ENCODE assay signal across 27 mouse cellular contexts in genomic region chr4:140463296-140463695, GRCm38 (mm10).
DNase-seq lines count a peak whose midpoint lies in the region; ATAC-seq and TF ChIP-seq lines count a peak whose summit lies in the region.
"Had no signal": no experiment of that assay in that cellular context is flagged by ENCODE, and none has a peak within 500 bp of the region (broad histone marks: within the 10 kb centered on the region; RNA-seq: fewer than 3 reads in every experiment).

No protein-coding gene starts in this region.

- no peak overlapping the region for H3K4me3 ChIP-seq in forebrain, embryonic 11.5 days (ENCODE audit: low read depth, low read length)
- H3K4me3 ChIP-seq in forebrain, embryonic 10.5 days = no peak overlapping the region
- H3K4me3 ChIP-seq in midbrain, embryonic 13.5 days (replicated peaks) = no peak overlapping the region
- no peak overlapping the region for H3K4me3 ChIP-seq in midbrain, embryonic 10.5 days
- no peak overlapping the region for H3K4me3 ChIP-seq in forebrain, embryonic 12.5 days (replicated peaks)
- no peak overlapping the region for H3K4me3 ChIP-seq in forebrain, postnatal 0 days (ENCODE audit: low read depth, low read length)
- H3K4me3 ChIP-seq: hindbrain, embryonic 15.5 days; intestine, embryonic 15.5 days; liver, embryonic 12.5 days had no signal

- no peak overlapping the region for H3K4me2 ChIP-seq in forebrain, embryonic 11.5 days (ENCODE audit: low read depth, low read length, severe bottlenecking)
- no peak overlapping the region for H3K4me2 ChIP-seq in midbrain, embryonic 13.5 days (replicated peaks)
- no peak overlapping the region for H3K4me2 ChIP-seq in forebrain, embryonic 12.5 days
- H3K4me2 ChIP-seq in forebrain, postnatal 0 days (ENCODE audit: low read depth) = no peak overlapping the region
- H3K4me2 ChIP-seq: hindbrain, embryonic 15.5 days; intestine, embryonic 15.5 days; liver, embryonic 12.5 days had no signal

- no peaks in the 10 kb centered on the region for H3K36me3 ChIP-seq in forebrain, embryonic 11.5 days (ENCODE audit: control insufficient read depth, insufficient read depth, low read length)
- no peaks in the 10 kb centered on the region for H3K36me3 ChIP-seq in forebrain, embryonic 10.5 days (replicated peaks)
- no peaks in the 10 kb centered on the region for H3K36me3 ChIP-seq in midbrain, embryonic 13.5 days
- H3K36me3 ChIP-seq in midbrain, embryonic 10.5 days = no peaks in the 10 kb centered on the region
- no peaks in the 10 kb centered on the region for H3K36me3 ChIP-seq in forebrain, embryonic 12.5 days (replicated peaks)
- no peaks in the 10 kb centered on the region for H3K36me3 ChIP-seq in forebrain, postnatal 0 days (ENCODE audit: insufficient read depth)
- H3K36me3 ChIP-seq: G1E; hindbrain, embryonic 15.5 days; intestine, embryonic 15.5 days; liver, embryonic 12.5 days had no signal

- no peak overlapping the region for H3K27ac ChIP-seq in forebrain, embryonic 11.5 days (ENCODE audit: low read depth, low read length)
- H3K27ac ChIP-seq in forebrain, embryonic 10.5 days = no peak overlapping the region
- no peak overlapping the region for H3K27ac ChIP-seq in midbrain, embryonic 13.5 days
- H3K27ac ChIP-seq in midbrain, embryonic 10.5 days (replicated peaks) = no peak overlapping the region
- 0 out of 2 replicates have a peak overlapping the region, but pooled peaks have one; percentile 50 for H3K27ac ChIP-seq in forebrain, embryonic 12.5 days
- H3K27ac ChIP-seq in forebrain, postnatal 0 days (ENCODE audit: low read depth, low read length) = no peak overlapping the region
- H3K27ac ChIP-seq: hindbrain, embryonic 15.5 days; intestine, embryonic 15.5 days; liver, embryonic 12.5 days had no signal

- 40% methylated on average over 7 of the region's 7 CpGs for WGBS in forebrain, embryonic 11.5 days
- 55% methylated on average over 7 of the region's 7 CpGs for WGBS in forebrain, embryonic 10.5 days
- WGBS in midbrain, embryonic 13.5 days = 31% methylated on average over 7 of the region's 7 CpGs
- 64% methylated on average over 7 of the region's 7 CpGs for WGBS in midbrain, embryonic 10.5 days
- 35% methylated on average over 7 of the region's 7 CpGs for WGBS in forebrain, embryonic 12.5 days
- WGBS in forebrain, postnatal 0 days = 26% methylated on average over 7 of the region's 7 CpGs

- no peaks in the 10 kb centered on the region for H3K27me3 ChIP-seq in forebrain, embryonic 11.5 days (ENCODE audit: control insufficient read depth, insufficient read depth, low read length)
- H3K27me3 ChIP-seq in forebrain, embryonic 10.5 days (ENCODE audit: poor library complexity, severe bottlenecking) = peaks cover 26% of the 10 kb centered on the region
- H3K27me3 ChIP-seq in midbrain, embryonic 13.5 days = no peaks in the 10 kb centered on the region
- H3K27me3 ChIP-seq in midbrain, embryonic 10.5 days (ENCODE audit: low read depth, poor library complexity, severe bottlenecking) = no peaks in the 10 kb centered on the region; the same call in 1 of the 2 replicates
- H3K27me3 ChIP-seq in forebrain, embryonic 12.5 days = no peaks in the 10 kb centered on the region
- no peaks in the 10 kb centered on the region for H3K27me3 ChIP-seq in forebrain, postnatal 0 days (ENCODE audit: insufficient read depth, low read length)
- H3K27me3 ChIP-seq: hindbrain, embryonic 15.5 days; intestine, embryonic 15.5 days; liver, embryonic 12.5 days had no signal

- H3K4me1 ChIP-seq in forebrain, embryonic 11.5 days (replicated peaks; ENCODE audit: control insufficient read depth, insufficient read depth, low read length) = no peaks in the 10 kb centered on the region; the same call in 1 of the 2 replicates
- H3K4me1 ChIP-seq in forebrain, embryonic 10.5 days = peaks cover 25% of the 10 kb centered on the region
- H3K4me1 ChIP-seq in midbrain, embryonic 13.5 days (replicated peaks) = peaks cover 38% of the 10 kb centered on the region
- H3K4me1 ChIP-seq in midbrain, embryonic 10.5 days = 0 out of 2 replicates have a peak, but pooled peaks cover 12% of the 10 kb centered on the region
- peaks cover 21% of the 10 kb centered on the region for H3K4me1 ChIP-seq in forebrain, embryonic 12.5 days
- H3K4me1 ChIP-seq in forebrain, postnatal 0 days (ENCODE audit: insufficient read depth) = no peaks in the 10 kb centered on the region
- H3K4me1 ChIP-seq: intestine, embryonic 15.5 days; liver, embryonic 12.5 days; megakaryocyte, embryonic 14.5 days had no signal

- ATAC-seq in forebrain, embryonic 11.5 days (replicated peaks; ENCODE audit: low FRiP score) = peak; percentile 21; the same call in 1 of the 2 replicates
- peak; percentile 61 for ATAC-seq in midbrain, embryonic 13.5 days
- peak; percentile 68 for ATAC-seq in forebrain, embryonic 12.5 days (ENCODE audit: low FRiP score)
- ATAC-seq in forebrain, postnatal 0 days = peak; percentile 14; the same call in 1 of the 2 replicates
- ATAC-seq in erythroid progenitor cell, adult 5-6 weeks (replicated peaks; ENCODE audit: low FRiP score, poor library complexity, severe bottlenecking) = no peak
- ATAC-seq: intestine, embryonic 15.5 days; liver, embryonic 12.5 days; liver, postnatal 0 days had no signal

- no peak for TF ChIP-seq CTCF in forebrain, postnatal 0 days (IDR thresholded peaks at IDR 0.05; ENCODE audit: low read depth)

- no peaks in the 10 kb centered on the region for H3K9me3 ChIP-seq in forebrain, embryonic 11.5 days (ENCODE audit: control insufficient read depth, low read length)
- H3K9me3 ChIP-seq in forebrain, embryonic 10.5 days = no peaks in the 10 kb centered on the region
- H3K9me3 ChIP-seq in midbrain, embryonic 13.5 days = no peaks in the 10 kb centered on the region
- H3K9me3 ChIP-seq in midbrain, embryonic 10.5 days (replicated peaks) = no peaks in the 10 kb centered on the region
- H3K9me3 ChIP-seq in forebrain, embryonic 12.5 days = 0 out of 2 replicates have a peak, but pooled peaks cover 7% of the 10 kb centered on the region
- H3K9me3 ChIP-seq in forebrain, postnatal 0 days (ENCODE audit: low read length) = no peaks in the 10 kb centered on the region
- H3K9me3 ChIP-seq: hindbrain, embryonic 15.5 days; intestine, embryonic 15.5 days had no signal

- no peak overlapping the region for H3K9ac ChIP-seq in forebrain, embryonic 11.5 days (ENCODE audit: low read length)
- no peak overlapping the region for H3K9ac ChIP-seq in midbrain, embryonic 13.5 days (replicated peaks)
- H3K9ac ChIP-seq in forebrain, embryonic 12.5 days = no peak overlapping the region
- H3K9ac ChIP-seq in forebrain, postnatal 0 days = no peak overlapping the region
- H3K9ac ChIP-seq: hindbrain, embryonic 15.5 days; intestine, embryonic 15.5 days; liver, embryonic 12.5 days; liver, postnatal 0 days had no signal

- DNase-seq in forebrain, embryonic 11.5 days (ENCODE audit: low spot score) = no peak
- DNase-seq in forebrain, embryonic 10.5 days (ENCODE audit: extremely low spot score, low spot score) = no peak
- no peak for DNase-seq in midbrain, embryonic 10.5 days (ENCODE audit: low spot score)
- DNase-seq in forebrain, postnatal 0 days = no peak
- DNase-seq in ovary, postnatal 14 days (ENCODE audit: low spot score) = no peak
- DNase-seq: adrenal gland, adult 8-10 months; cerebellum, adult 8-10 months; cerebellum, postnatal 25 days; gastrocnemius, postnatal 10 days; heart, postnatal 14 days; kidney, adult 8-10 months; kidney, postnatal 10 days; layer of hippocampus, postnatal 36 days; left cerebral cortex, postnatal 4 days; liver, postnatal 0 days; lung, postnatal 36 days; right cerebral cortex, adult 18-20 months; spleen, adult 18-20 months; thymus, postnatal 25 days had no signal
